ENCODE assay signal across 14 mouse cellular contexts in the genomic region with DNA sequence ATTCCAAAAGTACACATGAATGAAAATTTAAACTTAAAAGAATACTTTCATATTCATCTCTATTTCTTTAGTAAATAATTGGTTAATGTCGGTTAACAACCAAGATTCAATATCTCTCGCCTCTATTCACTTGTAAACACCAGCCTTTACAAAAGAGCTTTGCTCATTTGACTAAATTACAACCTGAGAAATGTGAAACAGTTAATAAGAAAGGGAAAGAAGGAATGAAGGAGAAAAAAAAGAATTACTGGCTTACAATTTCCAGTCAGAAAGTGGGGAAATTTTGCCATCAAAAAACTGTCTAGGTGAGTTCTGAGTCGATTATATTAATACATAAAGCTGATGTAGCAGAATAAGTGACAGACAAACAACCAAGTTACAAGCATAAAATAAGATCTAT.
DNase-seq lines count a peak whose midpoint lies in the region; ATAC-seq and TF ChIP-seq lines count a peak whose summit lies in the region.
"Had no signal": no experiment of that assay in that cellular context is flagged by ENCODE, and none has a peak within 500 bp of the region (broad histone marks: within the 10 kb centered on the region; RNA-seq: fewer than 3 reads in every experiment).

No protein-coding gene starts in this region.

- peaks cover 63% of the 10 kb centered on the region for H3K27me3 ChIP-seq in embryonic facial prominence, embryonic 10.5 days (replicated peaks; ENCODE audit: low read depth, poor library complexity, severe bottlenecking)
- H3K27me3 ChIP-seq in forebrain, embryonic 13.5 days, result no peaks in the 10 kb centered on the region
- H3K27me3 ChIP-seq in hindbrain, embryonic 16.5 days (replicated peaks; ENCODE audit: control insufficient read depth, insufficient read depth, low read length), result no peaks in the 10 kb centered on the region
- H3K27me3 ChIP-seq in midbrain, postnatal 0 days (ENCODE audit: insufficient read depth, low read length), result no peaks in the 10 kb centered on the region
- H3K27me3 ChIP-seq in intestine, embryonic 15.5 days (replicated peaks), result peaks cover 37% of the 10 kb centered on the region

- TF ChIP-seq CTCF in midbrain, postnatal 0 days (IDR thresholded peaks at IDR 0.05), result no peak

- no peak for DNase-seq in embryonic facial prominence, embryonic 10.5 days (ENCODE audit: low spot score)
- DNase-seq in midbrain, postnatal 0 days (ENCODE audit: low spot score), result no peak
- no peak for DNase-seq in adrenal gland, adult 18-20 months (ENCODE audit: low spot score in 2 of 2)
- DNase-seq in lung, postnatal 14 days, result no peak
- DNase-seq: adrenal gland, postnatal 25 days; kidney, adult 8-10 months; kidney, postnatal 4 days; lung, adult 18-20 months; lung, postnatal 4 days; thymus, adult 18-20 months had no signal

- peak overlapping the region; percentile 90 for H3K27ac ChIP-seq in embryonic facial prominence, embryonic 10.5 days (replicated peaks)
- peak overlapping the region; percentile 19; the same call in 1 of the 2 replicates for H3K27ac ChIP-seq in forebrain, embryonic 13.5 days
- no peak overlapping the region for H3K27ac ChIP-seq in hindbrain, embryonic 16.5 days (ENCODE audit: low read depth, low read length)
- peak overlapping the region; percentile 100 for H3K27ac ChIP-seq in midbrain, postnatal 0 days (ENCODE audit: low read depth, low read length)
- no peak overlapping the region for H3K27ac ChIP-seq in intestine, embryonic 15.5 days
- H3K27ac ChIP-seq: heart, embryonic 13.5 days had no signal

- H3K9me3 ChIP-seq in embryonic facial prominence, embryonic 10.5 days, result no peaks in the 10 kb centered on the region
- H3K9me3 ChIP-seq in forebrain, embryonic 13.5 days (replicated peaks), result no peaks in the 10 kb centered on the region
- no peaks in the 10 kb centered on the region for H3K9me3 ChIP-seq in hindbrain, embryonic 16.5 days (ENCODE audit: control insufficient read depth, low read length)
- H3K9me3 ChIP-seq in midbrain, postnatal 0 days (ENCODE audit: low read length), result no peaks in the 10 kb centered on the region
- H3K9me3 ChIP-seq in intestine, embryonic 15.5 days, result no peaks in the 10 kb centered on the region
- H3K9me3 ChIP-seq: heart, embryonic 13.5 days had no signal

- H3K36me3 ChIP-seq in embryonic facial prominence, embryonic 10.5 days (replicated peaks), result no peaks in the 10 kb centered on the region
- H3K36me3 ChIP-seq in forebrain, embryonic 13.5 days (ENCODE audit: poor library complexity, severe bottlenecking), result no peaks in the 10 kb centered on the region
- H3K36me3 ChIP-seq in hindbrain, embryonic 16.5 days (ENCODE audit: control insufficient read depth, insufficient read depth, low read length), result no peaks in the 10 kb centered on the region
- no peaks in the 10 kb centered on the region for H3K36me3 ChIP-seq in midbrain, postnatal 0 days (ENCODE audit: insufficient read depth, low read length)
- H3K36me3 ChIP-seq in intestine, embryonic 15.5 days, result no peaks in the 10 kb centered on the region
- H3K36me3 ChIP-seq: heart, embryonic 13.5 days had no signal

- no peak overlapping the region for H3K4me2 ChIP-seq in forebrain, embryonic 13.5 days
- peak overlapping the region; percentile 98; the same call in 1 of the 2 replicates for H3K4me2 ChIP-seq in hindbrain, embryonic 16.5 days (ENCODE audit: low read length)
- peak overlapping the region; percentile 99 for H3K4me2 ChIP-seq in midbrain, postnatal 0 days (ENCODE audit: low read depth, low read length, poor library complexity, severe bottlenecking)
- H3K4me2 ChIP-seq in intestine, embryonic 15.5 days (replicated peaks), result no peak overlapping the region

- H3K9ac ChIP-seq in forebrain, embryonic 13.5 days, result no peak overlapping the region; the same call in 1 of the 2 replicates
- H3K9ac ChIP-seq in hindbrain, embryonic 16.5 days (ENCODE audit: low read depth, low read length), result no peak overlapping the region
- H3K9ac ChIP-seq in midbrain, postnatal 0 days (replicated peaks; ENCODE audit: low read length, poor library complexity, severe bottlenecking), result peak overlapping the region; percentile 99
- no peak overlapping the region for H3K9ac ChIP-seq in intestine, embryonic 15.5 days
- H3K9ac ChIP-seq: heart, embryonic 13.5 days had no signal

- WGBS in embryonic facial prominence, embryonic 10.5 days, result 32% methylated on average over 3 of the region's 3 CpGs
- WGBS in forebrain, embryonic 13.5 days, result 16% methylated on average over 3 of the region's 3 CpGs
- 26% methylated on average over 3 of the region's 3 CpGs for WGBS in hindbrain, embryonic 16.5 days
- WGBS in midbrain, postnatal 0 days, result 16% methylated on average over 3 of the region's 3 CpGs
- WGBS in intestine, embryonic 15.5 days, result 52% methylated on average over 3 of the region's 3 CpGs

- no peak for ATAC-seq in forebrain, embryonic 13.5 days
- no peak for ATAC-seq in hindbrain, embryonic 16.5 days
- no peak for ATAC-seq in midbrain, postnatal 0 days (ENCODE audit: low FRiP score)
- ATAC-seq in intestine, embryonic 15.5 days, result no peak

- H3K4me3 ChIP-seq in embryonic facial prominence, embryonic 10.5 days, result peak overlapping the region; percentile 62
- H3K4me3 ChIP-seq in forebrain, embryonic 13.5 days, result no peak overlapping the region
- H3K4me3 ChIP-seq in hindbrain, embryonic 16.5 days (ENCODE audit: low read length), result no peak overlapping the region; the same call in 1 of the 2 replicates
- H3K4me3 ChIP-seq in midbrain, postnatal 0 days (ENCODE audit: low read depth, low read length), result peak overlapping the region; percentile 80
- no peak overlapping the region for H3K4me3 ChIP-seq in intestine, embryonic 15.5 days (replicated peaks)

- H3K4me1 ChIP-seq in embryonic facial prominence, embryonic 10.5 days, result peaks cover 12% of the 10 kb centered on the region
- H3K4me1 ChIP-seq in forebrain, embryonic 13.5 days, result peaks cover 40% of the 10 kb centered on the region
- H3K4me1 ChIP-seq in hindbrain, embryonic 16.5 days (ENCODE audit: control insufficient read depth, insufficient read depth, low read depth, low read length), result peaks cover 6% of the 10 kb centered on the region; the same call in 1 of the 2 replicates
- peaks cover 4% of the 10 kb centered on the region; the same call in 1 of the 2 replicates for H3K4me1 ChIP-seq in midbrain, postnatal 0 days (ENCODE audit: insufficient read depth, low read length)
- H3K4me1 ChIP-seq in intestine, embryonic 15.5 days (replicated peaks), result peaks cover 12% of the 10 kb centered on the region

Comparison
In these comparisons a context has a peak if more than half of its experiments do, and no peak if none do; other contexts are left out.
1. H3K27ac ChIP-seq: peak in embryonic facial prominence, embryonic 10.5 days (single experiment), forebrain, embryonic 13.5 days (single experiment) and midbrain, postnatal 0 days (single experiment); none in hindbrain, embryonic 16.5 days (single experiment) and intestine, embryonic 15.5 days (single experiment).
2. H3K4me3 ChIP-seq: peak in embryonic facial prominence, embryonic 10.5 days (single experiment) and midbrain, postnatal 0 days (single experiment); none in forebrain, embryonic 13.5 days (single experiment), hindbrain, embryonic 16.5 days (single experiment) and intestine, embryonic 15.5 days (single experiment).
3. H3K4me2 ChIP-seq: peak in hindbrain, embryonic 16.5 days (single experiment) and midbrain, postnatal 0 days (single experiment); none in forebrain, embryonic 13.5 days (single experiment) and intestine, embryonic 15.5 days (single experiment).